Mouse (Mus musculus) forebrain, embryonic 13.5 days (tissue): ENCODE measurements around the gene Usp38. TPM values are rescaled to one million over a fixed set of nuclear protein-coding genes. Genes with fewer than 3 reads are reported as not detected.

ENCODE experiments used
- ATAC-seq: fragments of 200-750 bp; cut with Nextera tagmentation; 2 replicates; pipeline ENCODE4 v1.8.0; 2017
- H3K27ac ChIP-seq: fragments of 300-500 bp; sonication (generic); 2 replicates; pipeline ENCODE4 v1.5.1; 2015; ENCODE audit warnings: inconsistent platforms, mild to moderate bottlenecking, moderate library complexity
- H3K27me3 ChIP-seq: fragments of 300-500 bp; sonication (generic); 2 replicates; pipeline ENCODE4 v1.6.1; 2015; ENCODE audit warnings: mild to moderate bottlenecking, inconsistent platforms
- H3K36me3 ChIP-seq: fragments of 300-500 bp; sonication (generic); 2 replicates; pipeline ENCODE4 v1.6.1; 2015; ENCODE audit warnings: mild to moderate bottlenecking, inconsistent platforms; ENCODE audit not compliant: poor library complexity, severe bottlenecking
- H3K4me1 ChIP-seq: fragments of 300-500 bp; sonication (generic); 2 replicates; pipeline ENCODE4 v1.6.1; 2015; ENCODE audit warnings: inconsistent platforms
- H3K4me2 ChIP-seq: fragments of 300-500 bp; sonication (generic); 2 replicates; pipeline ENCODE4 v1.6.1; 2015; ENCODE audit warnings: inconsistent platforms, mild to moderate bottlenecking, moderate library complexity
- H3K4me3 ChIP-seq: fragments of 300-500 bp; sonication (generic); 2 replicates; pipeline ENCODE4 v1.5.1; 2015; ENCODE audit warnings: mild to moderate bottlenecking, inconsistent platforms
- H3K9ac ChIP-seq: fragments of 300-500 bp; sonication (generic); 2 replicates; pipeline ENCODE4 v1.6.1; 2015; ENCODE audit warnings: mild to moderate bottlenecking, inconsistent platforms
- H3K9me3 ChIP-seq: fragments of 300-500 bp; sonication (generic); replicated peaks from 2 replicates; pipeline ENCODE4 v1.6.1; 2016; ENCODE audit warnings: inconsistent platforms
- WGBS: fragments of 180-500 bp; shearing (Covaris S2); methylation state at CpG from one replicate; pipeline ENCODE4 v1.1.7; 2015; 5-methylcytosine and 5-hydroxymethylcytosine counted together
- polyA plus RNA-seq: library from polyadenylated mRNA; unstranded; fragments of >200 nt; fragmentation: Nextera tagmentation; extraction: Ambion mirVana; gene quantifications from 2 replicates; pipeline ENCODE4 v1.2.1, GENCODE M21; 2015

Usp38 gene
- polyA plus RNA-seq, 1 experiment from 2014 or later, result 20.4 TPM

GRCm38 (mm10) chr8:80991937-80992336 is 22.8 kb downstream of the Usp38 start:
- Histone ChIP-seq H3K4me1 (no peaks in the 10 kb centered on the region), H3K4me3 (no peak overlapping the region)

GRCm38 (mm10) chr8:80982829-80983228 is 31.9 kb downstream of the Usp38 start:
- Histone ChIP-seq H3K27ac (no peak overlapping the region), H3K4me3 (no peak overlapping the region), H3K9me3 (no peaks in the 10 kb centered on the region; the same call in 1 of the 2 replicates), H3K4me1 (no peaks in the 10 kb centered on the region; the same call in 1 of the 2 replicates), H3K36me3 (peaks cover 59% of the 10 kb centered on the region), H3K4me2 (no peak overlapping the region), H3K27me3 (no peaks in the 10 kb centered on the region), H3K9ac (no peak overlapping the region)
- peak; percentile 81 for ATAC-seq
- WGBS, result 61% methylated on average over 4 of the region's 4 CpGs

More at GRCm38 (mm10) chr8:80991937-80992336, 22.8 kb downstream of the Usp38 start:
- H3K9me3 ChIP-seq, result no peaks in the 10 kb centered on the region
- 56% methylated on average over 3 of the region's 3 CpGs for WGBS
- ATAC-seq, result peak; percentile 77
- no peaks in the 10 kb centered on the region for H3K27me3 ChIP-seq
- no peak overlapping the region for H3K9ac ChIP-seq
- H3K36me3 ChIP-seq, result peaks cover 74% of the 10 kb centered on the region
- H3K27ac ChIP-seq, result no peak overlapping the region
- H3K4me2 ChIP-seq, result no peak overlapping the region

GRCm38 (mm10) chr8:80981696-80982095 is 33.0 kb downstream of the Usp38 start:
- no peak overlapping the region for H3K27ac ChIP-seq
- H3K4me3 ChIP-seq, result no peak overlapping the region
- peaks cover 49% of the 10 kb centered on the region for H3K36me3 ChIP-seq
- no peak overlapping the region for H3K4me2 ChIP-seq
- no peaks in the 10 kb centered on the region; the same call in 1 of the 2 replicates for H3K9me3 ChIP-seq
- H3K27me3 ChIP-seq, result no peaks in the 10 kb centered on the region
- no peak for ATAC-seq
- 81% methylated on average over 9 of the region's 9 CpGs for whole genome bisulfite sequencing
- H3K9ac ChIP-seq, result no peak overlapping the region
- no peaks in the 10 kb centered on the region; the same call in 1 of the 2 replicates for H3K4me1 ChIP-seq

- Histone ChIP-seq H3K27me3 (no peaks in the 10 kb centered on the region), H3K9me3 (no peaks in the 10 kb centered on the region; the same call in 1 of the 2 replicates), H3K4me2 (no peak overlapping the region), H3K27ac (no peak overlapping the region), H3K4me3 (no peak overlapping the region), H3K36me3 (peaks cover 35% of the 10 kb centered on the region), H3K4me1 (no peaks in the 10 kb centered on the region; the same call in 1 of the 2 replicates), H3K9ac (no peak overlapping the region)
- WGBS, result 95% methylated on average over 4 of the region's 4 CpGs
- ATAC-seq, result no peak
Observed at GRCm38 (mm10) chr8:80980063-80980462, 34.7 kb downstream of the Usp38 start.

GRCm38 (mm10) chr8:80977231-80977630 is 37.5 kb downstream of the Usp38 start:
- ATAC-seq, result no peak
- Histone ChIP-seq H3K27me3 (no peaks in the 10 kb centered on the region), H3K4me1 (no peaks in the 10 kb centered on the region), H3K9ac (no peak overlapping the region), H3K4me2 (no peak overlapping the region), H3K36me3 (peaks cover 21% of the 10 kb centered on the region), H3K27ac (no peak overlapping the region), H3K4me3 (no peak overlapping the region), H3K9me3 (no peaks in the 10 kb centered on the region; the same call in 1 of the 2 replicates)
- WGBS, result 44% methylated on average over 1 of the region's 1 CpGs

- no peak for ATAC-seq
- Histone ChIP-seq H3K27ac (no peak overlapping the region), H3K4me1 (no peaks in the 10 kb centered on the region), H3K4me3 (no peak overlapping the region), H3K27me3 (no peaks in the 10 kb centered on the region), H3K9ac (no peak overlapping the region), H3K4me2 (no peak overlapping the region), H3K9me3 (no peaks in the 10 kb centered on the region), H3K36me3 (no peaks in the 10 kb centered on the region)
- 87% methylated on average over 9 of the region's 9 CpGs for WGBS
Observed at GRCm38 (mm10) chr8:80971150-80971549, 43.6 kb downstream of the Usp38 start.

- no peaks in the 10 kb centered on the region for H3K9me3 ChIP-seq
- H3K4me3 ChIP-seq, result no peak overlapping the region
- H3K36me3 ChIP-seq, result no peaks in the 10 kb centered on the region
- WGBS, result 87% methylated on average over 11 of the region's 11 CpGs
- no peak for ATAC-seq
- no peak overlapping the region for H3K27ac ChIP-seq
- H3K4me2 ChIP-seq, result no peak overlapping the region
- H3K9ac ChIP-seq, result no peak overlapping the region
- H3K4me1 ChIP-seq, result no peaks in the 10 kb centered on the region
- H3K27me3 ChIP-seq, result no peaks in the 10 kb centered on the region
Observed at GRCm38 (mm10) chr8:80970000-80970685, 44.6 kb downstream of the Usp38 start.

GRCm38 (mm10) chr8:80969423-80969822 is 45.3 kb downstream of the Usp38 start:
- no peak for ATAC-seq
- no peak overlapping the region for H3K4me2 ChIP-seq
- H3K27me3 ChIP-seq, result no peaks in the 10 kb centered on the region
- H3K9me3 ChIP-seq, result no peaks in the 10 kb centered on the region
- H3K4me1 ChIP-seq, result no peaks in the 10 kb centered on the region
- H3K36me3 ChIP-seq, result no peaks in the 10 kb centered on the region
- 88% methylated on average over 5 of the region's 5 CpGs for WGBS
- no peak overlapping the region for H3K9ac ChIP-seq
- H3K27ac ChIP-seq, result no peak overlapping the region
- H3K4me3 ChIP-seq, result no peak overlapping the region

GRCm38 (mm10) chr8:80963095-80963494 is 51.6 kb downstream of the Usp38 start:
- no peak for ATAC-seq
- Histone ChIP-seq H3K36me3 (no peaks in the 10 kb centered on the region), H3K9ac (no peak overlapping the region), H3K4me2 (no peak overlapping the region), H3K4me3 (no peak overlapping the region), H3K4me1 (no peaks in the 10 kb centered on the region), H3K27ac (no peak overlapping the region), H3K9me3 (no peaks in the 10 kb centered on the region), H3K27me3 (no peaks in the 10 kb centered on the region)
- WGBS, result 97% methylated on average over 3 of the region's 3 CpGs

GRCm38 (mm10) chr8:80962592-80962983 is 52.1 kb downstream of the Usp38 start:
- H3K4me3 ChIP-seq, result no peak overlapping the region
- no peak overlapping the region for H3K27ac ChIP-seq
- no peak for ATAC-seq

GRCm38 (mm10) chr8:80961937-80962591 is 52.7 kb downstream of the Usp38 start:
- no peaks in the 10 kb centered on the region for H3K27me3 ChIP-seq
- no peaks in the 10 kb centered on the region for H3K9me3 ChIP-seq
- H3K4me3 ChIP-seq, result no peak overlapping the region
- ATAC-seq, result no peak
- no peaks in the 10 kb centered on the region for H3K4me1 ChIP-seq
- H3K36me3 ChIP-seq, result no peaks in the 10 kb centered on the region
- no peak overlapping the region for H3K9ac ChIP-seq
- no peak overlapping the region for H3K27ac ChIP-seq
- no peak overlapping the region for H3K4me2 ChIP-seq
- WGBS, result 91% methylated on average over 7 of the region's 7 CpGs

More at GRCm38 (mm10) chr8:80962592-80962983, 52.1 kb downstream of the Usp38 start:
- no peak overlapping the region for H3K4me2 ChIP-seq
- H3K36me3 ChIP-seq, result no peaks in the 10 kb centered on the region
- H3K9me3 ChIP-seq, result no peaks in the 10 kb centered on the region
- no peaks in the 10 kb centered on the region for H3K4me1 ChIP-seq
- H3K9ac ChIP-seq, result no peak overlapping the region
- 91% methylated on average over 5 of the region's 5 CpGs for WGBS
- no peaks in the 10 kb centered on the region for H3K27me3 ChIP-seq

- H3K9ac ChIP-seq, result no peak overlapping the region
- H3K9me3 ChIP-seq, result 0 out of 2 replicates have a peak, but pooled peaks cover 2% of the 10 kb centered on the region
- no peak overlapping the region for H3K4me3 ChIP-seq
- no peaks in the 10 kb centered on the region for H3K36me3 ChIP-seq
- WGBS, result 77% methylated on average over 4 of the region's 4 CpGs
- no peak overlapping the region for H3K27ac ChIP-seq
- no peaks in the 10 kb centered on the region for H3K4me1 ChIP-seq
- no peak for ATAC-seq
- H3K27me3 ChIP-seq, result no peaks in the 10 kb centered on the region
- no peak overlapping the region for H3K4me2 ChIP-seq
Observed at GRCm38 (mm10) chr8:80961070-80961609, 53.6 kb downstream of the Usp38 start.
